Mouse (Mus musculus) c-Kit-negative CD71-positive TER-119-positive erythroid progenitor cells, embryonic 14.5 days (primary cell): Measurements from ENCODE around the gene Myo7a.

Experiments
- DNase-seq: peaks from one replicate; pipeline ENCODE4 v3.0.0-alpha.2; 2013; ENCODE audit warnings: low read depth, low spot score

Myo7a gene

DNA sequence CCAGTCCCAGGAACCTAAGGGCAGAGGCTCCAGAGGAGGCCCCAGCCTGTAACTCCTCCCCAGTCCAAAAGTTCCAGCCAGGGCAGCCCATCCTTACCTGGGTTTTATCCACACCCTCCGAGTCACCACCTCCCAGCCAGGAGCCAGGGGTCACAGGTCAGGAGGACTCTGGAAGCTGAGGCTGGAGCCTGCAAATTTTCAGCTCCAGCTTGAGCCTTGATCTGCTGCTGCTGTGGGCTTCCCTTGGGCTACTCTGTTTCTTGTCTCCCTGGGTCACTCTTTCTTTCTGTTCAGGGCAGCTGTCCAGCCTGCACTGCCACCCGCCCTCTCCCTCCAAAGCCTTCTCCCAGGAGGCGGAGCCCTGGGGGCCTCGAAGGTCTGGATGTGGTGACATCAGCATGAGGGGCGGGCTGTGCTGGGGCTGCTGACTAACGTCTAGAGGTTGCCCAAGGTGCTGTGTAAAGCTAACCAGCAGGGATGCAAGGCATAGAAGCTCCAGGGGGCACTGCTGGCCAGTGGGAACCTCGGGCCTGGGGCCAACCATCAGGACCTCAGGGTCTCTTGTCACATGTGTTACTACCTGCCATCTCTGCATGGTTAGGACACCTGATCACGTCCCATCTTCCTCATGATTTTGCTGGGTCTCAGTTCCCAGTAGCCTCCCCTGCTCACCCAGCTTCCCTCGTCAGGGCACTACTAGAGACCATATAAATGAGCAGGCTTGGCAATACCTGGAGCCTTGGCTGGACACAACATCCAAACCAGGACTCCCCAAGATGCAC lies at the start of gene Myo7a:
Myo7a (minus strand) TSS at position 346 of the 782 bp plus-strand sequence.
- DNase-seq, result no peak

DNA sequence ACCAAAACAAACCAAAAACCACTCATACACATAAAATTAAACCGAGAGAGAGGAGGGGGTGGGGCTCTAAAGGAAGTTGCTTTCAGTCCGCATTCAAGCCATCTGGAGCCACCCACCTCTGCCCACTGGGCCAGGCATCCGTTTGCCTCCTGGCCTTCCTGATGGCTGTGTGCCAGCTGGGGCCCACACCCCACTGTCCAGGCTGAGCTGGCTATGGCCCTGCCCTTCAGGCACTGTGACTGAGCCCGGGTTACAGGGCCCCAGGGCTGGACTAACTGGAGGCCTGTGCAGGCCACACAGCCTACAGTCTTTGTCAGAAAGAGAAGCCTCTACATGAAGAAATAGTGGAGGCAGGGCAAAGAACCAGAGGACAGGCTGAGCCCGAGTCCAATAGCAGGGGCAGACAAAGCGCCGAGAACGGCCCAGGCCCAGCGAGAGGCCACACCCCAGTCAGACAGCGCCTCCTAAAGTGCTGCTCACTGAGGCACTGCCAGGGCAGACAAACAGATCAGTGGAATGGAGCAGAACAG lies 45.7 kb upstream of the Myo7a start:
- no peak for DNase-seq

DNA sequence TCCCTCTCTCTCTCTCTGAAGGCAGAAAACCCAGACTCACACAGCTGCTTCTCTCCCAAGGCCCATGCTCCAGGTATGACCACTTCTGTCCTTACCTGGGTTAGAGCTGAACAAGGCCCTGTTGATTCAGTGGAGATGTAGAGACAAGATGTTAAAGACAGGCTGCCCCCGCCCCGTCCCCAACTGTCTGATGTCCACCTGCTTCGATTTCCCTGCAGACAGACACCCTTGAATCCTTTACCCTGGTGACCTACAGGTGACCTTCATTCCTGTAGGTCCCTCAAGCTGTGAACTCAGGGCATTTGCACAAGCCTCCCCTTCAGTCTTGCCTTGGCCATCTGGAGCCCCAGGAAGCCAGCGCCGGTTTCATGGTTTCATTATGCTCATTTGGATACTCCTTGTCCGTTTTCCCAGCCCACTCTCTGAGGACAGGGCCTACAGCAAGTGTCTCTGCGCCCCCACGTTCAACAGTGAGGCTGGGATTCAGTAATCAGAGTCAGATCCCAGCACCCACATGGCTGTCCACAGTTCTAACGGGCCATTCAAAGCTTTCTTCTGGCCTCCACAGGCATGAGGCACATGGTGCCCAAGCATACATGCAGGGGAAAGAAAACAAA lies 45.2 kb upstream of the Myo7a start:
- no peak for DNase-seq

DNA sequence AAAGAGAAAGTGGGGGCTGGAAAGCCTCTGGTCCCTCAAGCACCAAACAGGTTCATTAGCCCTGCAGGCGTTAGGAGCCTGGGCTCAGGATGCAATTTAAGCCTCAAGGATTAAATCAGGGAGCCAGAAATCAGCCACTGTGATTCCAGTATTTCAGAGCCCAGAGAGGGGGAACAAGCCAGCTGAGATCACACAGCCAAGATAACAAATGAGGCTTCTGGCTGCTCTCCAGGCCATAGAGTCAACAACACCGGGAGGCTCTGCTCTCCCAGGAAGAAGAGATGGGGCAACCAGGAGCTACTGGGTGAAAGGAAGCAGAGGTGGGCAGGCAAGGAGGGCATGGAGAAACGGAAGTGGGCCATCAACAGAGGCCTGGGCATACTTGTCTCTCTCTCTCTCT lies 44.4 kb upstream of the Myo7a start:
- no peak for DNase-seq

DNA sequence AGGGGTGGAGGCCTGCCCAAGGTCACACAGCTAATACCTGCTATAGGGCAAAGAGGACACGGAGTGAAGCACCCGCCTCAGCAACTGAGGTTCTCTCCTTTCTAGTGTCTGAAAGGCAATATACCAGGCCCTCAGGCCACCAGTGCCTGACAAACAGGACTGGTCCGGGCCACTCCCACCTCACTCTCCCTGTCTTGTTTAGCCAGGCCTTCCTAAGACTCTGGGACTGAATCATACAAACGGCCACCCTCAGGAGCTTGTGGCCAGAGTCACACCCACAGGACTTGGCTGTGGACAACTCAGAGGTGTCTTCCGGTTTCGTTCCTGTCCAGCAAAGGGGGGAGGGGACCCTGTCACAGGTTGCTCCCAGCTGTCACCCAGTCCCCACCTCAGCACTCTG lies 42.9 kb upstream of the Myo7a start:
- no peak for DNase-seq

DNA sequence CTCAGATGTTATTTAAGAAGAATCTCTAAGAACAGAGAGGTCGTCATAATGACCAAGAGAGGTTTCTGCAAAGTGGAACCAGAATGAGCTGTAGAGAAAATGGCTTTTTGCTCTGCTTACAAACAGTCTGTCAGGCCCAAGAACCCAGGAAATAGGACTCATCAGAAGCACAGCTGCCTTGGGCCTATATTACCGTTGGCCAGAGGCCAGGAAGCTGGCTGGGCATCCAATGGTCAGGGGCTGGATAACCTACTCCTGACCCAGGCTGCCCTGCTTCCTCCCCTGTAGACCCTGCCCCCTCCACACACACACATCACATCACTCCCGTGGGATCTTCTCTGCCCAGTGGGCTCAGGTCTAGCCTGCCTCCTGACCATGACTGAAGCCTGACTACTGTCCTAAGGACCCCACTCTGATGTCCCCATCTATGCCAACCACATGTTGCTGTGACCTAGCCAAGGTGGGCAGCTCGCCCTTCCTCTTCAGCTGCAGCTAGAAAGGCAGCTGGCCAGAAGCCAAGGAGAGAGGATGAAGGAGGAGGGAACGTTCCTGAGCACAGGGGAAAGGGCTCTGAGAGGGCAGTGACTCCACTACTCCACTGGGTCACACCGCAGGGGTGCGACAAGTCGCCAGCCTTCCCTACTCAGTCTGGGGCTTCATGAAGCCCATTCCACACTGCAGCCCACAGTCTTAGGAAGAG lies 40.9 kb upstream of the Myo7a start:
- no peak for DNase-seq

DNA sequence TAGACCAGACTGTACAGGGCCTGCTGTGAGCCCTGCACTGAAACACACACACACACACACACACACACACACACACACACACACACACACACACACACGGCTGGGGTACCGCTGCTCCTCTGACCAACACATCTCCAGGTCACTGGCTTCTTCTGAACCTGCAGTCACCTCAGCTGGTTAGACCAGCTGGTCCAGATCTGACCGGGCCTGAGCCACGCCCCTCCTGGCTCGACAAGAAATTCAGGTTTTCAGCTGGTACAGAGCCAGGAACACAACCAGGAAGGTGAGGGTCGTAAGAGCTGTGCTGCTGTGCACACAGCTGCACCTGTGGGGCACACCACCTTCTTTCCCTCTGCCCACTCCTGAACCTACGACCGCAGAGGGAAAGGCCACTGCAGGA lies 39.2 kb upstream of the Myo7a start:
- no peak for DNase-seq

DNA sequence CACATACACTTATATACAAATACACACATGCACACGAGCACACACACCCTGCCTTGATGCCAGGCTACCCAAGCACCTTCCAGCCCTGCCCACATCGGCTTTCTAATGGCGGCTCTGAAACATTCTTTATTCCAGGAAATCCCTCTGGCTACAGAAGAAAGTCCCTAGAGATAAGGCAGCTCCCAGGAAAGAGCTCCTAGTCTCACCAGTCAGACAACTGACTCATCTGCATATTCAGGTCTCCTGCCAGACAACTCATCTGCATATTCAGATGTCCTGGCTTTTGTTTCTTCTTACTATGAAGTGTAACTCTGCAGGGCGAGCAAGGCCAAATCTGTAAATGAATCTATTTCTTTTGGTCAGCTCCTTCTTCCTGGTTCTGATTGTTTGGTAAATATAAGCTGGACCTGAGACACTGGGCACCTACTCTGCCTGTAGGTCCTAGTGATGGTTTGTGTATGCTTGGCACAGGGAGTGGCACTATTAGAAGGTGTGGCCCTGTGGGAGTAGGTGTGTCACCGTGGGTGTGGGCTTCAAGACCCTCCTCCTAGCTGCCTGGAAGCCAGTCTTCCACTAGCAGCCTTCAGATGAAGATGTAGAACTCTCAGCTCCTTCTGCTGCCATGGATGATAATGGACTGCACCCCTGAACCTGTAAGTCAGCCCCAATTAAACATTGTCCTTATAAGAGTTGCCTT lies 38.5 kb upstream of the Myo7a start:
- DNase-seq, result no peak

DNA sequence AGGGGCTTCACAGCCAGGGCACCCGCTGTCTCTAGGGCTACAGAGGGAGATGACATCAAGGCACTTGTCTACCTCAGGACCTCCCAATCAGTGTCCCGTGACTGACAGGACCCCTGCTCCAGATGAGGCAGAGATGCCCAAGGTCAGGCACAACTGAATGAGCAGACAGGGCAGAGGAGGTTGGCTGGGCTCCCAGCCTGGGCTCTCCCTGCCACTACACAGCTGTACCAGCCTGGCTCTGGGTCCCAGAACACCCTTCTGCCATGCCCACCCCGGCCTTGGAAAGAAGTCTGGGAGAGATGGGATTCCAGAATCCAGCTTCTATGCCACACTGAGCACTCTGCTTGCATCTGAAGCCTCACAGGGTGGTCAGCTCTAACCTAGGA lies 36.9 kb upstream of the Myo7a start:
- no peak for DNase-seq

DNA sequence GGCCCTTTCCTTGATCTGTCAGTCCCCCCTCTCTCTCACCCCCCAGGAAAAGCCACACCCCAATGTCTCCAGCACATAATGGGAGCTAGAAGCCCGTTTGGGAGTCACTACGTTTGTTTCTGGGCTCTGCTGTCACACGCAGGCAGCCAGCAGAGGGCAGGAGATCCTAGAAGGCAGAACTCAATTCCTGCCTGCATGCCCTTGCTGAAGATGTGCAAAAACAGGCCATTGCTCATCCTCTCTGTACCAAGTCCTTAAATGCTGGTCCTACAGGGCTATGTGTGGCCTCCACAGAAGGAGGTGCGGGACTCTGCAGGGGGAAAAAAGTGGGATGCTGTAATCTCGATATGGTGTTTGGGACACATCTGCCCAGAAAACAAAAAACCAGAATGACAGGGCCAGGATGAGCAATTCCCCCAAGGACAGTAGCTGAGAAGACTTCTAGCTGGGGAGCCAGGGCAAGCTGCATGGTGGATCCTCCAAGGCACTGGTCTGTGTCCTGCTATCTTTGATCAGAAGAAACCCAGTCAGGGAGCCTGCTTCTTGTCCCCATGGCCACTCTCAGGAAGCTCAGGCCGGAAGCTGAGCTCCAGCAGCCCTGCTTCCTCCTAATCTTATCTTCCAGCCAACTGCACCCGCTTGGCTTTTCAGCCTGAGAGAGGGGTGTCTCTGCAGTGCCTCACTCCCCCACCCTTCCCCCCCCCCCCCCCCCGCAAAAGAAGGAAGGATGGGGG lies 36.4 kb upstream of the Myo7a start:
- DNase-seq, result no peak

DNA sequence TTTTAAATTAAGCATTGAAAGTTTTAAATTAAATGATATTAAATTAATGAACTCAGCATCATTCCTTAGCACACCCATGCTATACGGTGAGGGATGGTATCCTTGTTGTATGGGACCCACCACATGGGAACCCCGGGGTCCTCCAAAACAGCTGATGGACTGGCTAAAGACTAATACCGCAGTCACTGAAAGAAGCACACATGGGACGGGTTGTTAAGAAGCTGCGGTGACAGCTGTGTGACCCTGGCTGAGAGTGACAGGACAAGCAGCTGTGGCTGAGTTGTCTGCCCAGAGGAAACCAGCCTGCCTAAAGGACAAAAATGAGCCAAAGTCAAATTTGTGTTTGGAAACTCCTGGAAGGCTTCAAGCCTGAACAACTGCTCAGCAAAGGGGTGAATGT lies 34.6 kb upstream of the Myo7a start:
- no peak for DNase-seq

DNA sequence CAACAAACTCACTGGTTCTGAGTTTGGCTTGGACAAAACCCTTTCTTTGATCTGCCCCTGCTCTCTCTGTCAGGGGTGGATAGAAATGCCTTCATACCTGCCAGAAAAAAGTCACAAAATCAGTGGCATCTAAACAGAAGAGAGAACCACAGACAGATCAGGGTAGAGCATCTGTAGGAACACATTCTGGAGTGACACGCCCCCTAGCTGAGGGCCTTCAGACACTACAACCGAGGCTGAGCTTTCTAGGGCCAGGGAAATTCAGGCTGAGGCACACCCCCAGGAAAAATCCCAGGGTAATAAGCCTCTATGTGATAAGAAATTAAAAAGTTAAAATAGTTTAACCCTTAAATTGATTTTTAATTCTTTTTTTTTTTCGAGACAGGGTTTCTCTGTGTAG lies 34.0 kb upstream of the Myo7a start:
- no peak for DNase-seq

DNA sequence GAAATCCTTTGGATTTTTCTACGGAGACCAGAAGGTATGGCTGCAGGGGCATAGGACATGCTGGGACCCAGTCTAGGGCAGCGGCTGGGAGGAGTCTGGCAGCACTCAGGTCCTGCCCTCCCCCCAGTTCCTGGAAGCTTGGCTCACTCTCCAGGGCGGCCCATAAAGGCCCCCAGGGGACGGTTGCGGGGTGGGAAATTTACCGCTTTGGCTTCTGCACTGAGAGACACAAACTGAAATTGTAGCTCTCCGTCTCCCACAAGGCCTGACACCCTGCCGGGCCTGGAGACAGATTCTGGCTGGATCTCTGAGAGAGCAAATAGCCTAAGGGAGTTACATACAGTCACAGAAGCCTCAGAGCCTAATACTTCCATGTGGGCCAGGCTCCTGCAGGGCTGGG lies 33.1 kb upstream of the Myo7a start:
- DNase-seq, result no peak

DNA sequence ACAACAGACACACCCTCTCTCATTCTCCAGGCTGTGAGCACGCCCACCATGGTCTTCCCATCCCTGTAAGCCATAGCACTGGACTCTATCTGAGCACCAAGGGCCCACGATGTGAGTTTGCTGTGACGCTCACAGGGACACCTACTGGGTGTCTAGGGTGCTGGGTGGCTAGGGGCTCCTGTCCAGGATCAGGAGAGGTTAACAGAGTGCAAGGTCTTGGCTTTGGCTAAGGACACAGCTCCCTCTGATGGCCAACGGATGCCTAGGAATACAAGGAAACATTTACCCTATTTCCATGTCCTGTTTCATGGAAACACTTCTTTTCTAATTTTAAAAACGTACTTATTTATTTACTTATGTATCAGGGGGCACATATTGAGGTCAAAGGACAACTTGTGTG lies 31.2 kb upstream of the Myo7a start:
- DNase-seq, result no peak

DNA sequence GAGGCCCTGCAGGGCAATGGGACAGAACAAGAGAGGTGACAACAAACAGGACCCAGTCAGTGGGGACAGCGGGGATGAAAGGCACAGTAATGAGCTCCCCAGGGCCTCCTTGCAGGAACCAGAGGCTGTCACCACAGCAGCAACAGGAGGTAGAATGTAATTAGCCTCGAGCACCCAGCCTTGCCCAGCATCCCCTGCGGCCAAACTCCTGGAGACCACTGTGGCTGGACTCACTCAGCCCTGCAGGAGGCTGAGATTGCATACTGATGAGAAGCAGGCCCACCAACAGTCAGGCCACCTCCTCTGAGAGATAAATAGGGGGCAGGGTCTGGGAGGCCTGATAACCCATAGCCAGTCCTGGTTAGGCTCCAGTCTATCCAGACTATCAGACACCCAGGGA lies 30.5 kb upstream of the Myo7a start:
- DNase-seq, result no peak

DNA sequence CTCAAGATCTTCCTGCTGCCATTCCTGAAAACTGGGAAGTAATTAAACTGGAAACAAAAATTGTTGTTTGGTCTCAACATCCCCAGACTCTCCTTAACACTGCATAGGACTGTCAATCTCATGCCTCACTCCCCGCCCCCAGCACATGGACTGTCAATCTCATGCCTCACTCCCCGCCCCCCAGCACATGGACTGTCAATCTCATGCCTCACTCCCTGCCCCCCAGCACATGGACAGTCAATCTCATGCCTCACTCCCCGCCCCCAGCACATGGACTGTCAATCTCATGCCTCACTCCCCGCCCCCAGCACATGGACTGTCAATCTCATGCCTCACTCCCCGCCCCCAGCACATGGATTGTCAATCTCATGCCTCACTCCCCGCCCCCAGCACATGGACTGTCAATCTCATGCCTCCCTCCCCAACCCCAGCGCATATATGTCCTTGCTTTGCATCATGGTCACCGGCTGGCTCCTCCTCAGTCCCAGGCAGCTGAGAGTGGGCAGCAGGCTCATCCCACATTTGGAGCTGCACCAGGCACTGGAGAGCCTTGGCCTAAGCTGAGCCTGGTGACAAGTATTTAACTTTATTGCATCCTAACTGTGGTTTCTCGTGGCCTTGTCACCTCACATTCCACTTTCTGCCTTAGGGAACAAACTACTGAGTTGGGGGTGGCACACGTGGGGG lies 29.5 kb upstream of the Myo7a start:
- no peak for DNase-seq

DNA sequence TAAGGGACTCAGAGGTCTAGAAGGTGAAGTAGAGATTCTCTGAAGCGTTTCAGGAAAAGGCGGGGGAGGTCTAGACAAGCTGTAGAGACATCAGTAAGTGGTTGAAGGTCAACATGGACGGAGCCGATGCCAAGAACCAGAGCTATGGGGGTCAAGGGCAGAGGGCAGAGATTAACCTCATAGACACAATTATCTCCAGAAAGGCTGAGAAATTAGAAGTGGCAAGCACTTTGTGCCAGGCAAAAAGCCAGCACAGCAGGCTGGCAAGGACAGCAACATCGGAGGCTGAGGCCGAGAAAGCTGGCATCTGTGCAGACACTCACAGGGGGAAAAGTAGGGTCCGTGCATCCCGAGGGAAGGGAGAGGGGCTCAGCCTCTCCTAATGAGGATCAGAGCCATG lies 28.4 kb upstream of the Myo7a start:
- DNase-seq, result no peak

DNA sequence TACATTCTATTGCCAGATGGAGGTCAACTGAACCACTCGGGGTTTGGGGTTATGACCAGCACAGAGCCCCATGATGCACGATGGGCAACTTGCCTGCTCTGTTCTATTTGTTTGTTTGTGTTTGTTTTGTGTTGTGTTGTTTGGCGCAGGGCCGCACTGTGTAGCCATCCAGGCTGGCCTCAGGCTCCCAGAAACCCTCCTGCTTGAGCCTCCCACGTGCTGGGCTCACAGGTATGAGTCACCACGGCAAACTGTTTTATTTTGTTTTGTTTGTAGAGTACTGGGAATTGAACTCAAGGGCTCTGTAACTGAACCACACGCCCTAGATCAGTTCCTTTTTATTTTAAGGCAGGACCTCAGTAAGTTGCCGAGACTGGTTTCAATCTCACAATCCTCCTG lies 27.1 kb upstream of the Myo7a start:
- no peak for DNase-seq

DNA sequence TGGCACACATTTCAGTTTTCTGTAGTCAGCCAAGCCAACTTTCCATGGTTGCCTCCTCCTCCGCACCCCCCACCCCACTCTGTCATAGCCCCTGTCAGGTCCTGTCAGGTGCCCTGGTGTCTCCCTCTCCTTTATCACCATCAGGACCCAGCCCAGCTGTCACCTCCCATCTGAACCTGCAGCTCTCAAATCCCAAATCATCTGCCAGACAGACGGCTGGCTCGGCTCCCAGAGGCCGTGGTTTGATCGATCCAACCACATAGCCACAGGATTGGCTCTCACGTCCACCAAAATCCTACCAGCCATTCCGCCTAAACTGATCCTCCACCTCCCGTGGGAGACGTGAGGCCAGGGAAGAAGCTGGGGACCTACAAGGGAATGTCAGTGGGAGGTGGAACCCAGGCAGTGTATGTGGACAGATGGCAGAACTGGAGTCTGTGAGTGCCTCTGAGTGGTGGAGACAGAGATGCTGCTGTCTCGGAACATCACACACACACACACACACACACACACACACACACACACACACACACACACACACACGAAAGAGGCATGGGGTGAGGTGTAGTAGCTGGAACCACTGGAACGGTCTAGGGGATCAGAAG lies 26.6 kb upstream of the Myo7a start:
- DNase-seq, result no peak

DNA sequence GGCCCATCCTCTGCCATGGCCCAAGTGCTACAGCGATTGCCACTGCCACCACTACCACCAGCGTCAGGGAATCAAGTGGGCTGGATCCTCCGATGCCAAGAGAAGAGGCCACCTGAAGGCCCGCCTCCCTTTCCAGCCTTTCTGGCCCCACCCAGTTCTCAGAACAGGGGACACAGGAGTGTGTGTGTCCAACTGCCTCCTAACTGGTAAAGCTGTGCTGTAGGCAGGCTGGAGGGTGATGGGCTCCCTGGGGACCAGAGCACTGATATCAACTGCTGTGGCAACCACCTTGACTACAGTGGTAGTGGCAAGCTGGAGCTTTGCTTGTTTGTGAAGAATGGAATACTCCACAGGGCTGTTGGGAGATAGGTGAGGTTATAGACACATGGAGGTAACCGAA lies 26.1 kb upstream of the Myo7a start, which contains the start of gene Omp:
Omp (minus strand) TSS at position 101 of the 400 bp plus-strand sequence.
- no peak for DNase-seq
